Mouse (Mus musculus) heart, embryonic 13.5 days (tissue): Measurements from ENCODE around the gene Ski. TPM values are rescaled to one million over a fixed set of nuclear protein-coding genes. Genes with fewer than 3 reads are reported as not detected.

Source experiments
- ATAC-seq: fragments of 200-750 bp; cut with Nextera tagmentation; 2 replicates; pipeline ENCODE4 v1.8.0; 2017; ENCODE audit warnings: moderate TSS enrichment; ENCODE audit not compliant: insufficient number of reproducible peaks, low FRiP score, low TSS enrichment; ENCODE audit errors: extremely low read depth
- H3K27ac ChIP-seq: fragments of 300-500 bp; sonication (generic); replicated peaks from 2 replicates; pipeline ENCODE4 v1.5.1; 2015; ENCODE audit warnings: moderate library complexity, mild to moderate bottlenecking, inconsistent platforms
- H3K27me3 ChIP-seq: fragments of 300-500 bp; sonication (generic); replicated peaks from 2 replicates; pipeline ENCODE4 v1.6.1; 2015; ENCODE audit warnings: mild to moderate bottlenecking, inconsistent platforms
- H3K36me3 ChIP-seq: fragments of 300-500 bp; sonication (generic); 2 replicates; pipeline ENCODE4 v1.6.1; 2015; ENCODE audit warnings: mild to moderate bottlenecking, inconsistent platforms
- H3K4me1 ChIP-seq: fragments of 300-500 bp; sonication (generic); 2 replicates; pipeline ENCODE4 v1.6.1; 2015; ENCODE audit warnings: inconsistent platforms
- H3K4me2 ChIP-seq: fragments of 300-500 bp; sonication (generic); 2 replicates; pipeline ENCODE4 v1.6.1; 2015; ENCODE audit warnings: inconsistent platforms, mild to moderate bottlenecking, moderate library complexity
- H3K4me3 ChIP-seq: fragments of 300-500 bp; sonication (generic); 2 replicates; pipeline ENCODE4 v1.5.1; 2015; ENCODE audit warnings: moderate library complexity, mild to moderate bottlenecking, inconsistent platforms
- H3K9ac ChIP-seq: fragments of 300-500 bp; sonication (generic); 2 replicates; pipeline ENCODE4 v1.6.1; 2015; ENCODE audit warnings: inconsistent platforms, mild to moderate bottlenecking, moderate library complexity
- H3K9me3 ChIP-seq: fragments of 300-500 bp; sonication (generic); 2 replicates; pipeline ENCODE4 v1.6.1; 2016; ENCODE audit warnings: inconsistent platforms
- WGBS: fragments of 180-500 bp; shearing (Covaris S2); methylation state at CpG from one replicate; pipeline ENCODE4 v1.1.7; 2015; ENCODE audit warnings: mixed read lengths; 5-methylcytosine and 5-hydroxymethylcytosine counted together
- polyA plus RNA-seq: library from polyadenylated mRNA; unstranded; fragments of >200 nt; fragmentation: Nextera tagmentation; extraction: Ambion mirVana; gene quantifications from 2 replicates; pipeline ENCODE4 v1.2.1, GENCODE M21; 2015

Ski gene
- polyA plus RNA-seq, 1 experiment from 2014 or later, result 10.2 TPM

GRCm38 (mm10) chr4:155213052-155213751 lies 9.2 kb downstream of the Ski start:
- Histone ChIP-seq H3K27me3 (no peaks in the 10 kb centered on the region), H3K4me1 (peaks cover 99% of the 10 kb centered on the region), H3K36me3 (peaks cover 17% of the 10 kb centered on the region), H3K9ac (0 out of 2 replicates have a peak overlapping the region, but pooled peaks have one; percentile 21), H3K27ac (no peak overlapping the region), H3K9me3 (no peaks in the 10 kb centered on the region), H3K4me3 (no peak overlapping the region), H3K4me2 (no peak overlapping the region)
- WGBS, result 62% methylated on average over 9 of the region's 9 CpGs
- no peak for ATAC-seq

GRCm38 (mm10) chr4:155209494-155209893 lies 12.9 kb downstream of the Ski start:
- no peak overlapping the region for H3K4me3 ChIP-seq
- no peaks in the 10 kb centered on the region for H3K27me3 ChIP-seq
- no peak overlapping the region for H3K27ac ChIP-seq
- H3K4me2 ChIP-seq, result no peak overlapping the region
- no peak overlapping the region for H3K9ac ChIP-seq
- no peaks in the 10 kb centered on the region for H3K9me3 ChIP-seq
- H3K4me1 ChIP-seq, result peaks cover 99% of the 10 kb centered on the region
- ATAC-seq, result no peak
- H3K36me3 ChIP-seq, result peaks cover 12% of the 10 kb centered on the region
- 93% methylated on average over 5 of the region's 5 CpGs for WGBS

- Histone ChIP-seq H3K4me2 (no peak overlapping the region), H3K27me3 (no peaks in the 10 kb centered on the region), H3K36me3 (peaks cover 12% of the 10 kb centered on the region), H3K9ac (no peak overlapping the region), H3K27ac (no peak overlapping the region), H3K4me3 (no peak overlapping the region), H3K9me3 (no peaks in the 10 kb centered on the region), H3K4me1 (peaks cover 99% of the 10 kb centered on the region)
- ATAC-seq, result no peak
Measured at GRCm38 (mm10) chr4:155209079-155209478, 13.3 kb downstream of the Ski start.

GRCm38 (mm10) chr4:155208613-155209012 lies 13.8 kb downstream of the Ski start:
- H3K27me3 ChIP-seq, result no peaks in the 10 kb centered on the region
- H3K4me2 ChIP-seq, result no peak overlapping the region
- no peak for ATAC-seq
- H3K4me3 ChIP-seq, result no peak overlapping the region
- H3K4me1 ChIP-seq, result peaks cover 97% of the 10 kb centered on the region
- peak overlapping the region; percentile 59; the same call in 1 of the 2 replicates for H3K27ac ChIP-seq
- H3K36me3 ChIP-seq, result peaks cover 12% of the 10 kb centered on the region
- H3K9me3 ChIP-seq, result no peaks in the 10 kb centered on the region
- WGBS, result 73% methylated on average over 7 of the region's 7 CpGs
- no peak overlapping the region for H3K9ac ChIP-seq

GRCm38 (mm10) chr4:155207841-155208240 lies 14.6 kb downstream of the Ski start:
- Histone ChIP-seq H3K27me3 (no peaks in the 10 kb centered on the region), H3K9ac (peak overlapping the region; percentile 61), H3K9me3 (no peaks in the 10 kb centered on the region), H3K36me3 (peaks cover 12% of the 10 kb centered on the region), H3K4me2 (no peak overlapping the region), H3K4me3 (no peak overlapping the region), H3K27ac (peak overlapping the region; percentile 59), H3K4me1 (peaks cover 97% of the 10 kb centered on the region)
- WGBS, result 63% methylated on average over 3 of the region's 3 CpGs
- no peak for ATAC-seq

- Histone ChIP-seq H3K36me3 (peaks cover 12% of the 10 kb centered on the region), H3K9me3 (no peaks in the 10 kb centered on the region), H3K4me1 (peaks cover 97% of the 10 kb centered on the region), H3K27me3 (no peaks in the 10 kb centered on the region), H3K4me3 (no peak overlapping the region), H3K4me2 (no peak overlapping the region), H3K27ac (no peak overlapping the region; the same call in 1 of the 2 replicates), H3K9ac (0 out of 2 replicates have a peak overlapping the region, but pooled peaks have one; percentile 6)
- WGBS, result 62% methylated on average over 6 of the region's 8 CpGs
- ATAC-seq, result no peak
Measured at GRCm38 (mm10) chr4:155206498-155206897, 15.9 kb downstream of the Ski start.

- Histone ChIP-seq H3K36me3 (peaks cover 8% of the 10 kb centered on the region), H3K4me3 (no peak overlapping the region), H3K9me3 (no peaks in the 10 kb centered on the region), H3K4me2 (no peak overlapping the region), H3K27me3 (no peaks in the 10 kb centered on the region), H3K27ac (no peak overlapping the region), H3K4me1 (peaks cover 97% of the 10 kb centered on the region), H3K9ac (no peak overlapping the region)
- no peak for ATAC-seq
- 74% methylated on average over 6 of the region's 6 CpGs for WGBS
Measured at GRCm38 (mm10) chr4:155205919-155206318, 16.5 kb downstream of the Ski start.

- no peak for ATAC-seq
- H3K9me3 ChIP-seq, result no peaks in the 10 kb centered on the region
- WGBS, result 74% methylated on average over 7 of the region's 7 CpGs
- H3K36me3 ChIP-seq, result no peaks in the 10 kb centered on the region
- H3K4me1 ChIP-seq, result peaks cover 98% of the 10 kb centered on the region
- H3K4me3 ChIP-seq, result no peak overlapping the region
- no peak overlapping the region for H3K9ac ChIP-seq
- H3K4me2 ChIP-seq, result 0 out of 2 replicates have a peak overlapping the region, but pooled peaks have one; percentile 6
- peak overlapping the region; percentile 49 for H3K27ac ChIP-seq
- no peaks in the 10 kb centered on the region for H3K27me3 ChIP-seq
Measured at GRCm38 (mm10) chr4:155201764-155202163, 20.6 kb downstream of the Ski start.

GRCm38 (mm10) chr4:155200861-155201390 lies 21.5 kb downstream of the Ski start:
- Histone ChIP-seq H3K27me3 (no peaks in the 10 kb centered on the region), H3K36me3 (no peaks in the 10 kb centered on the region), H3K4me3 (no peak overlapping the region), H3K27ac (peak overlapping the region; percentile 49; the same call in 1 of the 2 replicates), H3K4me1 (peaks cover 98% of the 10 kb centered on the region), H3K4me2 (0 out of 2 replicates have a peak overlapping the region, but pooled peaks have one; percentile 6), H3K9me3 (no peaks in the 10 kb centered on the region), H3K9ac (no peak overlapping the region)
- WGBS, result 73% methylated on average over 3 of the region's 3 CpGs
- ATAC-seq, result no peak

- Histone ChIP-seq H3K4me1 (peaks cover 100% of the 10 kb centered on the region), H3K27me3 (no peaks in the 10 kb centered on the region), H3K9me3 (no peaks in the 10 kb centered on the region), H3K36me3 (peaks cover 4% of the 10 kb centered on the region; the same call in 1 of the 2 replicates), H3K9ac (peak overlapping the region; percentile 57), H3K4me3 (no peak overlapping the region), H3K4me2 (peak overlapping the region; percentile 12; the same call in 1 of the 2 replicates), H3K27ac (peak overlapping the region; percentile 63)
- no peak for ATAC-seq
- WGBS, result 12% methylated on average over 6 of the region's 6 CpGs
Measured at GRCm38 (mm10) chr4:155197726-155198125, 24.7 kb downstream of the Ski start.

GRCm38 (mm10) chr4:155195204-155195603 lies 27.2 kb downstream of the Ski start:
- H3K4me2 ChIP-seq, result no peak overlapping the region
- no peaks in the 10 kb centered on the region for H3K9me3 ChIP-seq
- H3K27me3 ChIP-seq, result no peaks in the 10 kb centered on the region
- WGBS, result 89% methylated on average over 9 of the region's 9 CpGs
- H3K4me3 ChIP-seq, result no peak overlapping the region
- 0 out of 2 replicates have a peak overlapping the region, but pooled peaks have one; percentile 8 for H3K9ac ChIP-seq
- H3K27ac ChIP-seq, result no peak overlapping the region
- peaks cover 99% of the 10 kb centered on the region for H3K4me1 ChIP-seq
- H3K36me3 ChIP-seq, result peaks cover 4% of the 10 kb centered on the region; the same call in 1 of the 2 replicates
- ATAC-seq, result no peak
